Mouse (Mus musculus) bone marrow macrophage, adult 2 months (primary cell): ENCODE measurements around the gene Cdh22. TPM values are rescaled to one million over a fixed set of nuclear protein-coding genes. Genes with fewer than 3 reads are reported as not detected.

Experiments used
- H3K27ac ChIP-seq: 2 replicates; pipeline ENCODE4 v1.5.1; 2012; ENCODE audit warnings: low read depth, low read length; ENCODE audit not compliant: insufficient read depth
- H3K4me1 ChIP-seq: 2 replicates; pipeline ENCODE4 v1.6.1; 2012; ENCODE audit warnings: low read length; ENCODE audit not compliant: control insufficient read depth, insufficient read depth
- H3K4me3 ChIP-seq: 2 replicates; pipeline ENCODE4 v1.5.1; 2012; ENCODE audit warnings: mild to moderate bottlenecking, low read length, moderate library complexity; ENCODE audit not compliant: insufficient read depth
- CTCF ChIP-seq: IDR thresholded peaks from 2 replicates; pipeline ENCODE4 v1.5.1; 2012; ENCODE audit warnings: low read depth, mild to moderate bottlenecking, low read length, moderate library complexity
- POLR2A ChIP-seq: IDR thresholded peaks from 2 replicates; pipeline ENCODE4 v1.6.1; 2012; ENCODE audit warnings: mild to moderate bottlenecking, low read depth, low read length, borderline replicate concordance
- polyA plus RNA-seq: library from polyadenylated mRNA; stranded (reverse); fragments of >200 nt; gene quantifications from 2 replicates; pipeline ENCODE4 v1.2.4, GENCODE M21; 2012; ENCODE audit not compliant: missing spikeins, insufficient read depth, insufficient read length

Gene Cdh22
- polyA plus RNA-seq, 1 experiment, result not detected

DNA sequence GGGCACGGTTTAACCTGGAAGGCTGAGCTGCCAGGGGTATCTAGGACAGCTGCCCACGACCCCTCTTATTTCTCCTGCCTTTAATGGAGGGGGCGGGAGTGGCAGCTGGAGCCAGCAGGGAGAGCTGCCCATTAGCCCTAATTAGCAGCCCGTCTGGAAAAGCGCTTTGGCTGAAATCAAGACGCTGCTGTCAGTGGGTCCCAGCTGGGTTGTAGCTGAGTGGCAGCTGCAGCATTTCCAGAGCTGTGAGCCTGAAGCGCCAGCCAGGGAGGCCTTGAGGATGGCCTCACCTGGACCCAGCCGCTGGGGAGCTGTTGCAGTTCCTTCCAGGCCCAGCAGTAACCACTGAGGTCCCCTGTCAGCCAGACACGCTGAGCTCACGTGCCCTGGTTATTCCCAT is 138.3 kb downstream of the Cdh22 start:
- H3K4me1 ChIP-seq, result no peaks in the 10 kb centered on the region
- TF ChIP-seq POLR2A (no peak), CTCF (no peak)

DNA sequence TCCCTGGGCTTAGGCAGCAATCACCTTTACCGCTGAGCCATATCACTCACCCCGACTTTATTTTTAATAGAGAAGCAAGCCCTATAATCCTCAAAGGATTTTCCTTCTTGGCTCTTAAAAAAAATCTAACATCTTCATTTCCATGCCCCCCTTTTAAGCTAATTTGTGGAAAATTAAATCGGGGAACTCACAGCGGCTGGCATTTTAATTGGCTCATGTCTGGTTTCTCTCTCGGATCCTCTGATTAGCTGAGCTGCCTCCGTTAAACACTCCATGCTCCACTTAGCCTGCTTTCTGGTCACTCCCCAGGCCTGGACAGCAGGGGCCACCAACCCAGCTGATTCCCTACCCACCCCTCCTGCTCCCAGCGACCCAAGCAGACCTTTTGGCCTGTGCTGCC is 142.3 kb downstream of the Cdh22 start:
- TF ChIP-seq POLR2A (no peak), CTCF (no peak)
- H3K4me1 ChIP-seq, result no peaks in the 10 kb centered on the region
- no peak overlapping the region for H3K27ac ChIP-seq
- H3K4me3 ChIP-seq, result no peak overlapping the region

More for the DNA sequence above, 138.3 kb downstream of the Cdh22 start:
- no peak overlapping the region for H3K27ac ChIP-seq
- H3K4me3 ChIP-seq, result no peak overlapping the region

DNA sequence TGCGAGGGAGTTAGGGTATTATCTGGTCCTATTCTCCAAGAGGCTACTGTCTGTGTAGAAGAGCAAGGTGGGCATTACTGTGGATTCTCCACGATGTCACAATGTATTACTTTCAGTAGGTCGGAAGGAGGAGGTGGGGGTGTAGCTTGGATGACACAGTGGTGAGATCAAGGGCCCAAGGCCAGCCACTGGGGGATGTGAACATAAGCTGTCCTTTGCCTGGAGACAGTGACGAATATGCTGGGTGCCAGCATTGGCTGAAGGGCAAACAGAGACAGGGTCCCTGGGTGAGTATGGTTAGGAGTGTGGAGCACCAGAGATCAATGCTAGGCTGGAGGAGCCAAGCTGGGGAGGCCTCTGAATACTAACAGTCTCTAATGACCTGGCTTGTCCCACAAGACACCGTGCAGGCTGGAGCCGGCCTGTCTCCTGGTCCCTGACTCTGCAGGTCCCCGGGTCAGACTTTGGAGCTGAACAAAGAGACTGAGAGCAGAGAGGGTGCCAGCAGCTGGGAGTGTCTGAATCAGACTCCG is 143.2 kb downstream of the Cdh22 start:
- H3K4me1 ChIP-seq, result no peaks in the 10 kb centered on the region
- TF ChIP-seq CTCF (no peak), POLR2A (no peak)
- no peak overlapping the region for H3K27ac ChIP-seq
- H3K4me3 ChIP-seq, result no peak overlapping the region

DNA sequence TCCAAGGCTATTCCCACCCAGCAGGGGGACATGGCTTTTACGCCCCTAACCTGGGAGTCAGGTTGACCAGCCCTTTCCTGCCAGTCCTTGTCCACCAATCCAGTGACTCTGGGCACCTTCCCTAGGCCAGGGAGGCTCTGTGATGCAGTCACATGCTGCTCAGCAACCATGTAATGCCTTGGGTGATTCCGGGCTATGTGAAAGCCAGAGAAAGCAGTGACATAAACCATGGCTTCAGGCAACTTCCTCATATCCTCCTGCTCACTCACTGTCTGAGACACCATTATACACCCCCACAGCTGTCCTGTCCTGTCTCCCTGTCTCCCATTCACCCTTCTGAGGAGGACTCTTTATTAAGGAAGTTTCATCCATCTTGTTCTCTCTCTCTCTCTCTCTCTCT is 144.0 kb downstream of the Cdh22 start, which contains the start of gene 1700025C18Rik:
Gene 1700025C18Rik (minus strand): TSS at position 101 of the 400 bp plus-strand sequence.
- TF ChIP-seq POLR2A (no peak), CTCF (no peak)

GRCm38 (mm10) chr2:165089470-165089869 is 145.2 kb downstream of the Cdh22 start:
- Histone ChIP-seq H3K4me3 (no peak overlapping the region), H3K4me1 (no peaks in the 10 kb centered on the region), H3K27ac (no peak overlapping the region)
- TF ChIP-seq CTCF, result no peak
- no peak for TF ChIP-seq POLR2A

More for the DNA sequence above, 144.0 kb downstream of the Cdh22 start, which contains the start of gene 1700025C18Rik:
- Histone ChIP-seq H3K4me3 (no peak within 1 kb of the TSS), H3K4me1 (no peaks in the 10 kb centered on the region), H3K27ac (no peak within 1 kb of the TSS)

GRCm38 (mm10) chr2:165086634-165087033 is 148.0 kb downstream of the Cdh22 start:
- Histone ChIP-seq H3K4me1 (no peaks in the 10 kb centered on the region), H3K4me3 (no peak overlapping the region), H3K27ac (no peak overlapping the region)
- TF ChIP-seq CTCF (no peak), POLR2A (no peak)

- no peaks in the 10 kb centered on the region for H3K4me1 ChIP-seq
- TF ChIP-seq CTCF, result no peak
- H3K4me3 ChIP-seq, result no peak overlapping the region
- no peak overlapping the region for H3K27ac ChIP-seq
Measured at GRCm38 (mm10) chr2:165081257-165081656, 153.4 kb downstream of the Cdh22 start.

- H3K4me1 ChIP-seq, result no peaks in the 10 kb centered on the region
- TF ChIP-seq POLR2A (no peak), CTCF (no peak)
- H3K4me3 ChIP-seq, result no peak overlapping the region
- no peak overlapping the region for H3K27ac ChIP-seq
Measured at GRCm38 (mm10) chr2:165080657-165081056, 154.0 kb downstream of the Cdh22 start.

DNA sequence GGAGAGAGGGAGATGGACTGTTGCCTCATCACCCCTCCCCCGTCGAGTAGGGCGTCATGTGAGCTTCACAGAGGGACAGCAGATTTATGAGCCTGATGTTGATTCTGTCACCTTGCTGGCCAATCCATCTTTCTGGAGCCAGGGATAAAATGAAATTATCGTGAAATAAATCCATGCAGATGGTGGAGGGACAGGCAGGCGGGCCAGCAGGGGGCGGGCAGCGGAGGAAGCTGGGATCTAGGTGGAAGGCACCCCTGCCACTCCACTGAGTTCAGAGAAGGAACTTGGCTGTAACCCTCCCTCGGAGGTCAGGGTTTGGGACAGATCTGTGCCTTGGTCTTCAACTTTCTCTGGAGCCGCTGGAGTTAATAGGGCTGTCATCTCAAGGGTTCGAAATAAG is 156.0 kb downstream of the Cdh22 start:
- no peak overlapping the region for H3K4me3 ChIP-seq
- TF ChIP-seq POLR2A, result no peak
- H3K27ac ChIP-seq, result no peak overlapping the region
- no peaks in the 10 kb centered on the region for H3K4me1 ChIP-seq

GRCm38 (mm10) chr2:165078045-165078444 is 156.6 kb downstream of the Cdh22 start:
- TF ChIP-seq CTCF, result no peak
- no peak for TF ChIP-seq POLR2A
- H3K4me1 ChIP-seq, result no peaks in the 10 kb centered on the region
- no peak overlapping the region for H3K4me3 ChIP-seq
- no peak overlapping the region for H3K27ac ChIP-seq

- Histone ChIP-seq H3K4me3 (no peak overlapping the region), H3K27ac (no peak overlapping the region), H3K4me1 (no peaks in the 10 kb centered on the region)
- TF ChIP-seq CTCF (no peak), POLR2A (no peak)
Measured at GRCm38 (mm10) chr2:165077055-165077454, 157.6 kb downstream of the Cdh22 start.
